Mouse (Mus musculus) neural tube, embryonic 14.5 days (tissue): ENCODE measurements around the gene N4bp3. TPM values are rescaled to one million over a fixed set of nuclear protein-coding genes. Genes with fewer than 3 reads are reported as not detected.

Experiments used
- ATAC-seq: fragments of 200-750 bp; cut with Nextera tagmentation; 2 replicates; pipeline ENCODE4 v1.8.0; 2017; ENCODE audit warnings: low read depth, mild to moderate bottlenecking, moderate TSS enrichment, moderate library complexity
- H3K27ac ChIP-seq: fragments of 300-500 bp; sonication (generic); 2 replicates; pipeline ENCODE4 v1.5.1; 2014; ENCODE audit warnings: low read depth, mild to moderate bottlenecking, control low read depth, low read length, moderate library complexity, mixed read lengths
- H3K27me3 ChIP-seq: fragments of 300-500 bp; sonication (generic); 2 replicates; pipeline ENCODE4 v1.6.1; 2014; ENCODE audit warnings: low read length; ENCODE audit not compliant: control insufficient read depth, insufficient read depth
- H3K36me3 ChIP-seq: fragments of 300-500 bp; sonication (generic); 2 replicates; pipeline ENCODE4 v1.6.1; 2014; ENCODE audit warnings: low read length, mixed read lengths; ENCODE audit not compliant: control insufficient read depth, insufficient read depth
- H3K4me1 ChIP-seq: fragments of 300-500 bp; sonication (generic); 2 replicates; pipeline ENCODE4 v1.6.1; 2014; ENCODE audit warnings: low read length; ENCODE audit not compliant: control insufficient read depth, insufficient read depth
- H3K4me2 ChIP-seq: fragments of 300-500 bp; sonication (generic); 2 replicates; pipeline ENCODE4 v1.6.1; 2014; ENCODE audit warnings: mild to moderate bottlenecking, low read depth, low read length, control low read depth
- H3K4me3 ChIP-seq: fragments of 300-500 bp; sonication (generic); 2 replicates; pipeline ENCODE4 v1.5.1; 2014; ENCODE audit warnings: low read depth, low read length, control low read depth, mixed read lengths
- H3K9ac ChIP-seq: fragments of 300-500 bp; sonication (generic); replicated peaks from 2 replicates; pipeline ENCODE4 v1.6.1; 2014; ENCODE audit warnings: low read depth, mild to moderate bottlenecking, control low read depth, low read length, mixed read lengths
- H3K9me3 ChIP-seq: fragments of 300-500 bp; sonication (generic); 2 replicates; pipeline ENCODE4 v1.6.1; 2016; ENCODE audit warnings: low read length; ENCODE audit not compliant: control insufficient read depth
- WGBS: fragments of 180-500 bp; shearing (Covaris S2); extraction: QIAGEN DNeasy Blood & Tissue Kit; methylation state at CpG from one replicate; pipeline ENCODE4 v1.1.7; 2014; 5-methylcytosine and 5-hydroxymethylcytosine counted together
- polyA plus RNA-seq: library from polyadenylated mRNA; unstranded; fragments of >200 nt; fragmentation: Nextera tagmentation; extraction: Ambion mirVana; gene quantifications from 2 replicates; pipeline ENCODE4 v1.2.1, GENCODE M21; 2014

N4bp3 gene
- polyA plus RNA-seq, 1 experiment from 2014 or later, result 17.7 TPM

- 14% methylated on average over 3 of the region's 3 CpGs for WGBS
- Histone ChIP-seq H3K4me1 (peaks cover 15% of the 10 kb centered on the region), H3K36me3 (no peaks in the 10 kb centered on the region), H3K27ac (no peak overlapping the region), H3K4me2 (peak overlapping the region; percentile 70; the same call in 1 of the 2 replicates), H3K9me3 (no peaks in the 10 kb centered on the region), H3K9ac (no peak overlapping the region), H3K4me3 (no peak overlapping the region), H3K27me3 (peaks cover 5% of the 10 kb centered on the region; the same call in 1 of the 2 replicates)
- peak; percentile 16; the same call in 1 of the 2 replicates for ATAC-seq
Measured at GRCm38 (mm10) chr11:51648566-51648965, 2.1 kb downstream of the N4bp3 start.

GRCm38 (mm10) chr11:51646751-51647667, 3.6 kb downstream of the N4bp3 start:
- Histone ChIP-seq H3K27me3 (peaks cover 5% of the 10 kb centered on the region; the same call in 1 of the 2 replicates), H3K4me2 (no peak overlapping the region), H3K27ac (peak overlapping the region; percentile 46; the same call in 1 of the 2 replicates), H3K9ac (no peak overlapping the region), H3K9me3 (no peaks in the 10 kb centered on the region), H3K4me3 (no peak overlapping the region), H3K36me3 (no peaks in the 10 kb centered on the region), H3K4me1 (peaks cover 15% of the 10 kb centered on the region)
- WGBS, result 52% methylated on average over 15 of the region's 15 CpGs
- no peak for ATAC-seq

GRCm38 (mm10) chr11:51646245-51646644, 4.4 kb downstream of the N4bp3 start:
- Histone ChIP-seq H3K4me1 (peaks cover 15% of the 10 kb centered on the region), H3K4me2 (no peak overlapping the region), H3K9ac (no peak overlapping the region), H3K4me3 (no peak overlapping the region), H3K27ac (no peak overlapping the region), H3K9me3 (no peaks in the 10 kb centered on the region), H3K36me3 (no peaks in the 10 kb centered on the region), H3K27me3 (peaks cover 5% of the 10 kb centered on the region; the same call in 1 of the 2 replicates)
- 86% methylated on average over 7 of the region's 7 CpGs for WGBS
- ATAC-seq, result no peak

- Histone ChIP-seq H3K27me3 (peaks cover 4% of the 10 kb centered on the region; the same call in 1 of the 2 replicates), H3K4me1 (peaks cover 14% of the 10 kb centered on the region), H3K36me3 (no peaks in the 10 kb centered on the region), H3K4me3 (no peak overlapping the region), H3K9ac (no peak overlapping the region), H3K9me3 (no peaks in the 10 kb centered on the region), H3K4me2 (no peak overlapping the region), H3K27ac (no peak overlapping the region)
- WGBS, result 79% methylated on average over 13 of the region's 13 CpGs
- no peak for ATAC-seq
Measured at GRCm38 (mm10) chr11:51645293-51645692, 5.3 kb downstream of the N4bp3 start.

DNA sequence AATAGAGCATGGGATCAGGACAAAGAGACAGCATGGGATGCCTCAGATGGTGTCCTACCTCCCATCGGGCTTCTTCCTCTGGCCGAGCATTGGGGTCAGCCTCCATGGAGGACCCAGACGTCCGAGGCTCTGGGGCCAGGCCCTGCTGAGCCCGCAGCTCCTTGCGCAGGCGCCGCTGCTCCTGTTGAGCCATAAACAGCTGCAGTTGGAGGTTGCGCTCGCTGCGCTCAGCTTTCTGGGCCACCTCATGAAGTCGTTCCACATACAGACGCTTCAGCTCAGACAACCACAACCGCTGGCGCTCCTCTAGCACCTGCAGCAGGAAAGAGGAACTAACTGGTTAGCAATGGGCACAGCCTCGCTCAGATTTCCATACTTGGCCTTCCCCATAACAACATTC, 6.4 kb downstream of the N4bp3 start:
- Histone ChIP-seq H3K4me3 (no peak overlapping the region), H3K4me2 (no peak overlapping the region), H3K4me1 (peaks cover 6% of the 10 kb centered on the region; the same call in 1 of the 2 replicates), H3K9ac (no peak overlapping the region), H3K27me3 (no peaks in the 10 kb centered on the region), H3K27ac (no peak overlapping the region), H3K36me3 (no peaks in the 10 kb centered on the region), H3K9me3 (no peaks in the 10 kb centered on the region)
- ATAC-seq, result no peak
- WGBS, result 72% methylated on average over 14 of the region's 16 CpGs

- WGBS, result 63% methylated on average over 15 of the region's 15 CpGs
- peaks cover 2% of the 10 kb centered on the region; the same call in 1 of the 2 replicates for H3K4me1 ChIP-seq
- H3K27me3 ChIP-seq, result no peaks in the 10 kb centered on the region
- no peak overlapping the region for H3K4me2 ChIP-seq
- no peak overlapping the region for H3K27ac ChIP-seq
- no peak overlapping the region for H3K4me3 ChIP-seq
- H3K9ac ChIP-seq, result no peak overlapping the region
- H3K36me3 ChIP-seq, result no peaks in the 10 kb centered on the region
- no peaks in the 10 kb centered on the region for H3K9me3 ChIP-seq
- ATAC-seq, result no peak
Measured at GRCm38 (mm10) chr11:51643761-51644160, 6.9 kb downstream of the N4bp3 start.

GRCm38 (mm10) chr11:51643202-51643601, 7.4 kb downstream of the N4bp3 start:
- H3K4me2 ChIP-seq, result no peak overlapping the region
- 86% methylated on average over 9 of the region's 9 CpGs for WGBS
- no peaks in the 10 kb centered on the region for H3K36me3 ChIP-seq
- no peak overlapping the region for H3K4me3 ChIP-seq
- no peak overlapping the region for H3K27ac ChIP-seq
- ATAC-seq, result no peak
- H3K9me3 ChIP-seq, result no peaks in the 10 kb centered on the region
- H3K4me1 ChIP-seq, result no peaks in the 10 kb centered on the region
- H3K27me3 ChIP-seq, result no peaks in the 10 kb centered on the region
- no peak overlapping the region for H3K9ac ChIP-seq

DNA sequence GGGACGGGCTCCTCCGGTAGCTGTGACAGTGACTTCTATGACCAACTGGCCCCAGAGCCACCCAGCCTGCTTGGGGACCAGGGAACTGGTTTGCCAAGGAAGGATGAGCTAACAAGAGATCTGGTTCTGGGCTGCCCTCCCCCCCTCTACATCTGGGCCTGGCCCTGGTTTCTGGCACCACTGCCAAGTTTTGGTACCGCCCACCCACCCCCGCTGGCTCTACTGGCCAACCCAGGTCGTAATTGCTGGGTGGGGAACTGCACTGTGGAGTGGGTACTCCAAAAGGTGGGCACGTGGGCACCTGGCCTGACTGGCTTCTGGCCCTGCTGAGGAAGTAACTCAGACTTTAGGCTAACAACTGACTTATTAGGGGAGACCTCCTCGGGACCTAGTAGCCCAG, 9.9 kb downstream of the N4bp3 start:
- Histone ChIP-seq H3K4me3 (no peak overlapping the region), H3K27me3 (no peaks in the 10 kb centered on the region), H3K4me1 (peaks cover 6% of the 10 kb centered on the region), H3K9me3 (no peaks in the 10 kb centered on the region), H3K36me3 (no peaks in the 10 kb centered on the region), H3K27ac (no peak overlapping the region), H3K9ac (no peak overlapping the region), H3K4me2 (no peak overlapping the region)
- ATAC-seq, result no peak
- 87% methylated on average over 7 of the region's 7 CpGs for WGBS

DNA sequence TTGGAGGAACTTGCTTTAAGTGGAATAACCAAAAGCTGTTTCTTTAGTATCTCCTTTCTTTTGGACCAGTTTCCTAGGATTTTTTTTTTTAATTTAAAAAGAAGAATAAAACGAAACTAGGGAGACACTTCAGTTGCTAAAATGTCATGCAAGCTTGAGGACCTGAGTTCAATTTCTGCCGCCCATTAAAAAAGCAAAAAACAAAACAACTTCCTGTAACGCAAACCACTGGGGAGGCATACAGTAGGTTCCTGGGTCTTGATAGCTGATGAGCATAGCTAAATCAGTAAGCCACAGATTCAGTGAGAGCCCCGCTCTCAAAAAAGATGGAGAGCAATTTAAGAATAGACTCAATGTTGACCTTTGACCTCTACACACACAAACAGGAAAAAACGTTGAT, 12.1 kb downstream of the N4bp3 start:
- H3K9ac ChIP-seq, result no peak overlapping the region
- no peak for ATAC-seq
- no peak overlapping the region; the same call in 1 of the 2 replicates for H3K4me2 ChIP-seq
- H3K27me3 ChIP-seq, result no peaks in the 10 kb centered on the region
- H3K9me3 ChIP-seq, result no peaks in the 10 kb centered on the region
- no peak overlapping the region for H3K27ac ChIP-seq
- peaks cover 16% of the 10 kb centered on the region for H3K4me1 ChIP-seq
- WGBS, result 77% methylated on average over 5 of the region's 5 CpGs
- no peaks in the 10 kb centered on the region for H3K36me3 ChIP-seq
- no peak overlapping the region for H3K4me3 ChIP-seq
